In genomic region chr11:35922205-35922873, GRCm38 (mm10) we compare ENCODE assay signal across 9 mouse cellular contexts. TPM values are rescaled to one million over a fixed set of nuclear protein-coding genes. Genes with fewer than 3 reads are reported as not detected.
DNase-seq lines count a peak whose midpoint lies in the region; ATAC-seq and TF ChIP-seq lines count a peak whose summit lies in the region.
"Had no signal": no experiment of that assay in that cellular context is flagged by ENCODE, and none has a peak within 500 bp of the region (broad histone marks: within the 10 kb centered on the region; RNA-seq: fewer than 3 reads in every experiment).

No protein-coding gene starts in this region.

- no peaks in the 10 kb centered on the region for H3K4me1 ChIP-seq in embryonic facial prominence, embryonic 11.5 days (ENCODE audit: control insufficient read depth, insufficient read depth, low read length)
- H3K4me1 ChIP-seq in embryonic facial prominence, embryonic 10.5 days, result peaks cover 46% of the 10 kb centered on the region
- H3K4me1 ChIP-seq in liver, postnatal 0 days (ENCODE audit: insufficient read depth), result peaks cover 9% of the 10 kb centered on the region

- TF ChIP-seq EP300 in liver, postnatal 0 days (IDR thresholded peaks at IDR 0.05; ENCODE audit: low read depth), result no peak

- H3K36me3 ChIP-seq in embryonic facial prominence, embryonic 11.5 days (replicated peaks; ENCODE audit: control insufficient read depth, insufficient read depth, low read depth, low read length), result no peaks in the 10 kb centered on the region
- H3K36me3 ChIP-seq in embryonic facial prominence, embryonic 10.5 days (replicated peaks), result no peaks in the 10 kb centered on the region
- no peaks in the 10 kb centered on the region for H3K36me3 ChIP-seq in liver, postnatal 0 days (replicated peaks; ENCODE audit: insufficient read depth, low read length)

- H3K4me3 ChIP-seq in embryonic facial prominence, embryonic 11.5 days (ENCODE audit: low read depth, low read length), result no peak overlapping the region
- no peak overlapping the region for H3K4me3 ChIP-seq in embryonic facial prominence, embryonic 10.5 days
- no peak overlapping the region for H3K4me3 ChIP-seq in liver, postnatal 0 days (ENCODE audit: low read depth, low read length)

- WGBS in embryonic facial prominence, embryonic 11.5 days, result 36% methylated on average over 12 of the region's 12 CpGs
- 42% methylated on average over 12 of the region's 12 CpGs for WGBS in embryonic facial prominence, embryonic 10.5 days
- WGBS in liver, postnatal 0 days (ENCODE audit: insufficient replicate concordance), result 32% methylated on average over 12 of the region's 12 CpGs

- H3K27me3 ChIP-seq in embryonic facial prominence, embryonic 11.5 days (ENCODE audit: control insufficient read depth, insufficient read depth, low read length), result no peaks in the 10 kb centered on the region
- no peaks in the 10 kb centered on the region for H3K27me3 ChIP-seq in embryonic facial prominence, embryonic 10.5 days (replicated peaks; ENCODE audit: low read depth, poor library complexity, severe bottlenecking)
- H3K27me3 ChIP-seq in liver, postnatal 0 days (ENCODE audit: insufficient read depth, low read length), result no peaks in the 10 kb centered on the region

- no peak overlapping the region for H3K9ac ChIP-seq in embryonic facial prominence, embryonic 11.5 days (replicated peaks; ENCODE audit: low read length)
- H3K9ac ChIP-seq in liver, postnatal 0 days (replicated peaks), result no peak overlapping the region

- H3K9me3 ChIP-seq in embryonic facial prominence, embryonic 11.5 days (replicated peaks; ENCODE audit: control insufficient read depth, low read length), result no peaks in the 10 kb centered on the region
- peaks cover 6% of the 10 kb centered on the region for H3K9me3 ChIP-seq in embryonic facial prominence, embryonic 10.5 days
- H3K9me3 ChIP-seq in liver, postnatal 0 days (ENCODE audit: low read length), result no peaks in the 10 kb centered on the region

- ATAC-seq in embryonic facial prominence, embryonic 11.5 days (replicated peaks; ENCODE audit: insufficient number of reproducible peaks, low FRiP score, low TSS enrichment, low read depth), result no peak
- ATAC-seq in liver, postnatal 0 days, result peak; percentile 27; the same call in 1 of the 2 replicates

- peak; percentile 21 for DNase-seq in embryonic facial prominence, embryonic 11.5 days (ENCODE audit: low spot score)
- DNase-seq in embryonic facial prominence, embryonic 10.5 days (ENCODE audit: low spot score), result no peak
- DNase-seq in urinary bladder, postnatal 14 days (ENCODE audit: low spot score), result peak; percentile 38
- no peak for DNase-seq in urinary bladder, postnatal 10 days (ENCODE audit: low spot score)
- peak; percentile 33 for DNase-seq in liver, postnatal 0 days
- peak; percentile 40 for DNase-seq in yolk sac, embryonic 10.5 days (ENCODE audit: low spot score)
- DNase-seq in thymus, postnatal 25 days, result no peak
- no peak for DNase-seq in layer of hippocampus, adult 8-10 months (ENCODE audit: low spot score in 2 of 2)
- DNase-seq: right cerebral cortex, postnatal 14 days had no signal

- H3K27ac ChIP-seq in embryonic facial prominence, embryonic 11.5 days (replicated peaks; ENCODE audit: low read depth, low read length), result no peak overlapping the region
- no peak overlapping the region for H3K27ac ChIP-seq in embryonic facial prominence, embryonic 10.5 days (replicated peaks)
- H3K27ac ChIP-seq in liver, postnatal 0 days (ENCODE audit: low read depth), result no peak overlapping the region

- TF ChIP-seq CTCF in liver, postnatal 0 days (IDR thresholded peaks at IDR 0.05; ENCODE audit: low read depth), result peak; percentile 45

- H3K4me2 ChIP-seq in embryonic facial prominence, embryonic 11.5 days (ENCODE audit: low read depth, low read length), result no peak overlapping the region
- H3K4me2 ChIP-seq in liver, postnatal 0 days (ENCODE audit: low read depth, low read length), result peak overlapping the region; percentile 19; the same call in 1 of the 2 replicates

RNA-seq across cellular contexts. Expression of gene Wwc1, which starts 58.0 kb away (rescaled TPM):
- polyA plus RNA-seq in embryonic facial prominence, embryonic 11.5 days (2014; fragmentation: Nextera tagmentation; extraction: Ambion mirVana), result 3.9 and 4.8 TPM in 2 replicates
- polyA plus RNA-seq in embryonic facial prominence, embryonic 10.5 days (2016; fragmentation: Nextera tagmentation; extraction: Ambion mirVana), result 4.2 and 4.4 TPM in 2 replicates
- 4.7 and 6.3 TPM in 2 replicates for polyA plus RNA-seq in liver, postnatal 0 days (2015; fragmentation: Nextera tagmentation; extraction: Ambion mirVana)
- total RNA-seq in layer of hippocampus, adult 8-10 months (2022), result 10 to 100 TPM; 79.1 to 98.9 (median 90.3) TPM

Comparison
In these comparisons a context has a peak if more than half of its experiments do, and no peak if none do; other contexts are left out.
1. DNase-seq: peak in embryonic facial prominence, embryonic 11.5 days (single experiment), urinary bladder, postnatal 14 days (single experiment), liver, postnatal 0 days (single experiment) and yolk sac, embryonic 10.5 days (single experiment); none in embryonic facial prominence, embryonic 10.5 days (single experiment), urinary bladder, postnatal 10 days (single experiment), thymus, postnatal 25 days (single experiment) and layer of hippocampus, adult 8-10 months (0 of 2).